Mouse (Mus musculus) testis, adult 2 months (tissue): Measurements from ENCODE around the gene Pllp. TPM values are rescaled to one million over a fixed set of nuclear protein-coding genes. Genes with fewer than 3 reads are reported as not detected.

Source experiments
- H3K27ac ChIP-seq: fragments of 200-500 bp; 2 replicates; pipeline ENCODE4 v1.5.1; 2012; ENCODE audit warnings: low read depth, low read length; ENCODE audit not compliant: control insufficient read depth, insufficient read depth
- H3K27me3 ChIP-seq: fragments of 200-500 bp; 2 replicates; pipeline ENCODE4 v1.6.1; 2012; ENCODE audit warnings: mild to moderate bottlenecking, low read length, moderate library complexity; ENCODE audit not compliant: control insufficient read depth, insufficient read depth
- H3K36me3 ChIP-seq: fragments of 200-500 bp; 2 replicates; pipeline ENCODE4 v1.6.1; 2012; ENCODE audit warnings: mild to moderate bottlenecking, low read length; ENCODE audit not compliant: control insufficient read depth, insufficient read depth
- H3K4me1 ChIP-seq: fragments of 200-500 bp; 2 replicates; pipeline ENCODE4 v1.6.1; 2012; ENCODE audit warnings: low read length; ENCODE audit not compliant: control insufficient read depth, insufficient read depth
- H3K4me3 ChIP-seq: fragments of 200-500 bp; 2 replicates; pipeline ENCODE4 v1.5.1; 2012; ENCODE audit warnings: low read depth, mild to moderate bottlenecking, low read length, moderate library complexity, mixed read lengths; ENCODE audit not compliant: control insufficient read depth
- CTCF ChIP-seq: fragments of 200-500 bp; IDR thresholded peaks from 2 replicates; pipeline ENCODE4 v1.5.1; 2012; ENCODE audit warnings: low read depth, mild to moderate bottlenecking, inconsistent platforms, low read length, moderate library complexity; ENCODE audit not compliant: control insufficient read depth, insufficient read depth, insufficient replicate concordance
- POLR2A ChIP-seq: fragments of 200-500 bp; IDR thresholded peaks from 2 replicates; pipeline ENCODE4 v1.6.1; 2012; ENCODE audit warnings: low read depth, mild to moderate bottlenecking, inconsistent platforms, low read length, moderate library complexity; ENCODE audit not compliant: control insufficient read depth
- polyA plus RNA-seq: library from polyadenylated mRNA; depleted of rRNA; stranded (reverse); fragments of >200 nt; gene quantifications from 2 replicates; pipeline ENCODE4 v1.2.3, GENCODE M21; 2012

The Pllp gene
- polyA plus RNA-seq, 1 experiment = 0.65 TPM

GRCm38 (mm10) chr8:94694701-94695100, 1.4 kb downstream of the Pllp start:
- Histone ChIP-seq H3K36me3 (no peaks in the 10 kb centered on the region), H3K4me3 (no peak overlapping the region), H3K4me1 (peaks cover 6% of the 10 kb centered on the region), H3K27ac (no peak overlapping the region), H3K27me3 (no peaks in the 10 kb centered on the region)
- TF ChIP-seq POLR2A (no peak), CTCF (no peak)

- peaks cover 5% of the 10 kb centered on the region for H3K4me1 ChIP-seq
- H3K27me3 ChIP-seq = no peaks in the 10 kb centered on the region
- H3K27ac ChIP-seq = no peak overlapping the region
- no peaks in the 10 kb centered on the region for H3K36me3 ChIP-seq
- no peak for TF ChIP-seq CTCF
- TF ChIP-seq POLR2A = no peak
- no peak overlapping the region for H3K4me3 ChIP-seq
These were observed 10.1 kb downstream of the Pllp start for GRCm38 (mm10) chr8:94685953-94686352.

GRCm38 (mm10) chr8:94684287-94684686, 11.8 kb downstream of the Pllp start:
- H3K36me3 ChIP-seq = no peaks in the 10 kb centered on the region
- H3K27me3 ChIP-seq = no peaks in the 10 kb centered on the region
- no peak overlapping the region for H3K4me3 ChIP-seq
- no peak overlapping the region for H3K27ac ChIP-seq
- TF ChIP-seq POLR2A (no peak), CTCF (no peak)
- peaks cover 5% of the 10 kb centered on the region for H3K4me1 ChIP-seq

GRCm38 (mm10) chr8:94682732-94683524, 13.2 kb downstream of the Pllp start:
- no peak for TF ChIP-seq CTCF
- TF ChIP-seq POLR2A = no peak
- Histone ChIP-seq H3K27ac (no peak overlapping the region), H3K4me1 (peaks cover 5% of the 10 kb centered on the region), H3K4me3 (no peak overlapping the region), H3K27me3 (no peaks in the 10 kb centered on the region), H3K36me3 (no peaks in the 10 kb centered on the region)

GRCm38 (mm10) chr8:94680414-94680813, 15.7 kb downstream of the Pllp start:
- Histone ChIP-seq H3K4me1 (peaks cover 5% of the 10 kb centered on the region), H3K27ac (no peak overlapping the region), H3K36me3 (no peaks in the 10 kb centered on the region), H3K27me3 (no peaks in the 10 kb centered on the region), H3K4me3 (no peak overlapping the region)
- TF ChIP-seq POLR2A (no peak), CTCF (no peak)

GRCm38 (mm10) chr8:94678582-94678981, 17.5 kb downstream of the Pllp start:
- Histone ChIP-seq H3K4me3 (no peak overlapping the region), H3K27me3 (no peaks in the 10 kb centered on the region), H3K27ac (no peak overlapping the region), H3K4me1 (peaks cover 5% of the 10 kb centered on the region), H3K36me3 (no peaks in the 10 kb centered on the region)
- TF ChIP-seq POLR2A (no peak), CTCF (no peak)

- Histone ChIP-seq H3K4me3 (no peak overlapping the region), H3K36me3 (no peaks in the 10 kb centered on the region; the same call in 1 of the 2 replicates), H3K4me1 (no peaks in the 10 kb centered on the region), H3K27me3 (no peaks in the 10 kb centered on the region), H3K27ac (no peak overlapping the region)
- no peak for TF ChIP-seq POLR2A
- TF ChIP-seq CTCF = no peak
These were observed 20.2 kb downstream of the Pllp start for GRCm38 (mm10) chr8:94675923-94676322.
